Mouse (Mus musculus) embryo, embryonic 10 days (tissue): ENCODE data around the gene Rab9.

ENCODE experiments used
- DNase-seq: peaks from one replicate; pipeline ENCODE4 v3.0.0-alpha.2; 2015; ENCODE audit warnings: low spot score

The Rab9 gene

DNA sequence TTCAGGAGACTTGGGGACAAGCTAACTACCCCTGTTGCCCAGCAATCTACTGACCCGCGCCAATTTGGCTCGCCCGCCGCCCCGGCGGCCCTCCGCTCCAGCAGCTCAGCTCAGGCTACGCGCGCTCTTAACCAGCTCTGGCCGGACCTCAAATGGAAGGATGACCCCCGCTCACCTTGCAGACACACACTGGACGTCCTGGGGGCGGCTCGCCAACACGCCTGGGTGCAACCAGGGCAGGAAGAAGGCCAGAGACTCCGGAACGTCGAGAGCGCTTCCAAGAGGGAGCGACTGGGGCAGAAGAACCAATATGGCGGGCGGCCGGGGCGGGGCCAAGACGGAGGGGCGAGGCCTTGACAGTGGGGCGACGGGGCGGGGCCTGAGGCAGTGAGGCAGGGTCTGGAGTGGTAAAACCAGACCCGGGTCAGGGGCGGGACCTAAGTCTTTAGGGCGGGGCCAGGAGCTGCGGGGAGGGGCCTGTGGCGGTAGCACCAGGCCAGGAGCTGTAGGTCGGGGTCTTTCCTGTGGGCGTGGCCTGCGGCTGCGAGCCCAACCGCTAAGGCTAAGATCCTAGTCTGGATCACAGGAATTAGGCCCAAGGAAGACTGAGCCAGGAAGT is at the start of gene Rab9:
TSS of gene Rab9 (minus strand) at position 503 of the 619 bp plus-strand sequence.
- peak; percentile 89 for DNase-seq

DNA sequence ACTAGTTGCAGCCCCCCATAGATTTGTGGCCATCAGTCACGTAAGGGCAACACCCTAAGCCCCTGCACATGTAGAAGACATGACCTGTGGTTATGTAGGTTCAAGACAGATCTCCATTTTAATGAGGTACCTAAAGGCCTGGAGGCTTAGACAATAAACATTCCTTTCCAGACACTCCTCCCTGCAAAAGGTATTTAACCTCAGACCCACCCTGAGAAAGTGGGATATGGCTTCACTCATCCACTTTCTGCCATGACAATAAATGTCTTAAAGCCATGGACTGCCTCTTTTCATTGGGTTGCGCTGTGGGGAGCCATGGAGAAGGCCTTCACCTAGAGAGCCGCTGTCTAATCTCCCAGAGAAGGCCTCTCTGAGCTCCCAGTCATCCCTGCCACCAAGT is 48.5 kb upstream of the Rab9 start:
- DNase-seq, result no peak

DNA sequence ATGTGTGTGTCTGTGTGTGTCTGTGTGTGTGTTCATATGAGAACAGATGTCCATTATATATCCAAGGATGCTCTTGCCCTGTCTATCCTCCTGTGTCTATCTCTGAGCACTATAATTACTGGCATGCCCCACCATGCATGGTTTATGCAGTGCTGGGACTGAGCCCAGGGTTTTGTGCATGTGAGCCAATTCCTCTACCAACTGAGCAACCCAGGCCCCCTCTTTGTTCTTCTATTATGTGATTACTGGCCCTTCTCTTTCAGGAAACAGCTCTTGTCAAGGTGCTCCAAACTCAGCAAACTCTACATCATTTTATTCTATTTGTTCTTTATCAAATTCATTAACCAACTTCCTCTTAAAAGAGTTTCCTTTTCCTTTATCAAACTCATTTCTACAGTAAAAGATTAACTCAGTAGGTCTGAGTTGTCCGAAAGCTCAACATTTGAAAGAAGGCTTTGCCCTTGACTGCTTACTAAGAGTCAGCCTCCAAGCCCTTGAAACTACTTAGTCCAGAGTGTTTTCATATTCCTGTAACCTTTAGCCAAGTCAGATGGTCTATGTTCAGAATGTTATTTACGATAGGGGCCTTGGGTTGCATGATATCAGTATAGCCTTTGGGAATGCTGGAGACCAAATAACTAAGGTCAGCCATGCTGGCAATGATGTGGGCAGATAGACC is 46.1 kb upstream of the Rab9 start:
- no peak for DNase-seq

DNA sequence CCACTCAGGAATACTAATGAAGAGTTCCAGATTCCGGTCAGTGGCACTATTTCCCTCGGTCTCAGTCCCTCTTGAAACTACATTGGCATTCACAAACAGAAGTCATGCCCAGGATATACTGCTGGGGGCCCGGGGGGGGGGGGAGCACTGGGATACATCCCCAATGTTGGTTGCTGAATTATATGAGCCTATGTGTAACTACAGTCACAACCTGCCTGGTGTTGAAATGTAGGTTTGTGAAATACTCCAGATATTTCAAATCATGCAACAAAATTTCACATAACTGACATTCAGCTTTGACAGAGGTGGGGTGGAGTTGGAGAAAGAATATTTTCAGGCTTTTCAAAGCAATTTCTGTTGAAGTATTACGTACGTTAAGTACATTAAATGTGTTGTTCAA is 41.1 kb upstream of the Rab9 start:
- no peak for DNase-seq

DNA sequence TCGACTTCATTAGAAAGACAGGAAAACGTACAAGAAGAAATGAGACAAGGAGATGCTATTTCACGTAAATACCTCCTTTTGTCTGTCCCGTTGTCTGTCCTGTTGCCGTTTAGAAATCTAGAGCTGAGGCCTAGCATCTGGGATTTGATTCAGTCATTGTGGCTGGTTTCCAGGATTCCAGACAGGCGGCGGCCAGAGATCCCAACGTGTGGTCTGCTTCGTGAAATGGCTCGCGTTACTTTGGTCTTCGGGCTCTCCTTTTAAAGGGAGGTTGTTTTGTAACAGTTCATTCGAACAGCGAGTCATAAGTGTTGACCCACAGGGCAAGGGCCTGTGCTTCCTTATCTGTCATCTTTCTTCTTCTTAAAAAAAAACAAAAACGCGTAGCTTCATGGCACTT is 38.7 kb upstream of the Rab9 start, which contains the start of gene Tceanc:
TSS of gene Tceanc (minus strand) at position 223 of the 400 bp plus-strand sequence.
- DNase-seq, result no peak

DNA sequence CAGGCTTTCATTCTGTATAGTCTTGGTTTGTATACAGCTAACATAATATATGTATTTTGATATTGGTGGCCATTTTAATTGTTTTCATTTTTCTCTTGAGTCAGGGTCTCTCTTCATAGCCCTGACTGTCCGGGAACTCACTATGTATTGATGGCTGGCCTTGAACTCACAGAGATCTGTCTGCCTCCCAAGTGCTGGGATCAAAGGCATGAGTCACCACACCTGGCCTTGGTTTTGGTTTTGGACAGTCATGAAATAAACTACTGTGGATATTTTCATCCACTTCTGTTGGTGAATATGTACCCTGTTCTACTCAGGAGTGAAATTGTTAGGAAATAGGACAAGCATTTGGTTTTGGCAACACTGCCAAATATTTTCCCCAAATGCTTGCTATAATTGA is 37.0 kb upstream of the Rab9 start:
- no peak for DNase-seq

DNA sequence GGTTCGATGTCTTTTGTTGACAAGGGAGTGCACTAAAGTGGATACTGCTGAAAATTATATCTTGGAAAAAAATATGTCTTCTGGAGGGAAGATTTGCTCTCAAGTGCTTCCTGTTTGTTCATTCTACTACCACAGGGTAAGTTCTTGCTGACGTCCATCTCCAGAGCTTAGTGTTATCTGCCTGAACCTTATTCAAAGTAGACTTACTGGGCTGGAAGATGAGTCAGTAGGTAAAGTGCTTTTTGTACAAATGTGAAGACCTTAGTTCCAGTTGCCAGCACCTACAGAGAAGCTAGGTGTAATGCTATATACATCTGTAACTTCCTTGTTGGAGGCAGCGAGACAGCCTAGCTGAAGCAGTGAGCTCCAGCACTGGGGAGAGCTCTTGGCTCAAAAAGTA is 36.3 kb upstream of the Rab9 start:
- DNase-seq, result no peak

DNA sequence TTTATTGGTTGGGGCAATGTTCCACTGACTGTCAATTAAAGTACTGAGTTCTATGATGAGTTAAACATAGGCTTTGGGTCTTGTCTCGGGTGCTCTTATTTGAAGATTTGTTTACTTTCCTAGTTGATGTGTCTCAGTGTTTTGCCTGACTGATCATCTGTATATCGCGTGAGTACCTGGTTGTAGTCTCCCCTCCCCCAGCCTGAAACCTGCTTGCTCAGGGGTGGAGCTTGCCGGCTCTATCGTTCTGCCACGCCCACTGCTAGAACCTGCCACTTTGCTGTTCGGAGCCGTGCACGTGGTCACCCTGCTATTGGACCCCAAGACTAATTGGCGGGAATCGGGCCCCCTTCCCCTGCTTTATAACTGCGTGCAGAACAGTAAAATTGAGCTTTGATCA is 34.4 kb upstream of the Rab9 start:
- DNase-seq, result peak; percentile 14

DNA sequence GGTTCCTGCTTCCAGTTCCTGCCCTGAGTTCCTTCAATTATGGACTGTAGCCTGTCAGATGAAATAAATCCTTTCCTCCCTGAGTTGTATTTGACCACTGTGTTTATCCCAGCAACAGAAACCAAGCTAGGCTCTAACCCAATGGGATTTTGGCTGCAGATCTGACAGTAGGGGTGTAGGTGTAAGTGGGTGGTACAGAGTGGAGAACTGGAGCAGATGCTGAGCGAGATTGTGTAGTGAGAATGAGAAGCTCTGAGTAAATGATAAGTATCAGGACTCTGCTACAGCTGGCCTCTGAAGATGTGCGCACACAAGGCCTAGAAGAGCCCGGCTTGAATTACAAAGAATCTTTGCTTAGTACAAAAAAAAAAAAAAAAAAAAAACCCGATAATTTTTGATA is 32.4 kb upstream of the Rab9 start:
- no peak for DNase-seq

DNA sequence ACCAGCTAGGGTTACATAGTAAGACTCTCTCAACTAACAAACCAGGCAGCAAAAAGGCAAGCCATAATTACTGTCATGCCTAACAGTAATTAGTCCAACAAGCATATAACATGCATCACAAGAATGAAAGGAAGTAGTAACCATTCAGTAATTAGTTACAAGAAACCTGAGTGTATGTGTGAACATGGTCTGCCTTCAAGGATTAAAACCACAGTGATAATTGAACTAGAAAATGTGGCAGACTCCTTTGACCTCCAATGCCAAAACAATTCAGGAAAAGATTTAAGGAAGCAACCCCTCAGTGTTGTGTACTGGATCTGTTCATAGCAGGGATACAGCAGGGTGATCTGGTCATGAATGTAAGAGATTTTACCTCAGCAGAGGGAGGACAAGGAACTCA is 31.4 kb upstream of the Rab9 start:
- no peak for DNase-seq

DNA sequence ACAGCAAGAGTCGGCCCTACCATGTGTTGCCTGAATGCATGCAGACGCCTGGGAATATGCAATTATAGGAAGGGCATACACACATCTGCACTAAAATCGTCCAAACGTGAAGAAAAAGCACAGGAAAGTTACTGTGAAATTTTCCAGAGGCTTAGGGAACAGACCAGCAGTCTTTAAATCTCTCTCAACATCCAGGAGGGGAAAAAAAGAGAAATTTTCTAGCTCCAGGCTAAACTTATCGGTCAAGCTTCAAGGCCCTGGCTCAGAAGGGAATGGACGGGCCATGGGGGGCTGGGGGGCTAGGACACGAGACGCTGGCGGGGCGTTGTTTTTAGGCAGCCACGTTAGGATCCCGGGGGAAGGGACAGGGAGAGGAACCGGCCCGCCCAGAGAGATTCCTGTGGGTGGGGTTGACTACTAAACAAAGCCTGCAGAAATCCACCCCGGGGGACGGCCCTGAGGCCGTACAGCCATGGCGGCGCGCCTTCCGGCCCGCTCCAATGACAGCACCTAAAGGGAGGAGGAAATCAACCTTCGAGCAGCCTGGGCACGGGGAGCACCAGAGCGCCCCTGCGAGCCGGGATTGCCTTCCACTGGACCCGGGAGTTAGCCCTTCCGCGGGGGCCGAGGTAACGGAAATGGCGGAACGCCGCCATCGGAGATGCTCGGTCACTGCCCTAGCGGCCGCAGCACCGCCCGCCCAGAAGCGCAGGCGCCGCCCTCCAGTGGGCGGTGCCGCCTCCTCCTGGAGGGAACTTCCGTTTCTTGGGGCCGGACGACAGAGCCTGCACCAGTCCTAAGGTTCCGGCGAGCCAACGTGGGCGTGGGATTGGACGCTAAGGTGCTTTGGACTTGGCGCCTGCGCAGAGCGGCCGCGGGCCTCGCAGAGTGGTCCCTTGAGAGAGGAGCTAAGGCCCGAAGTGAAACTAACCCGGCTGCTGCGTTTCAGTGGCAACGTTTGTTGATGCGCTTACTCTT is 30.4 kb upstream of the Rab9 start:
- peak; percentile 95 for DNase-seq

DNA sequence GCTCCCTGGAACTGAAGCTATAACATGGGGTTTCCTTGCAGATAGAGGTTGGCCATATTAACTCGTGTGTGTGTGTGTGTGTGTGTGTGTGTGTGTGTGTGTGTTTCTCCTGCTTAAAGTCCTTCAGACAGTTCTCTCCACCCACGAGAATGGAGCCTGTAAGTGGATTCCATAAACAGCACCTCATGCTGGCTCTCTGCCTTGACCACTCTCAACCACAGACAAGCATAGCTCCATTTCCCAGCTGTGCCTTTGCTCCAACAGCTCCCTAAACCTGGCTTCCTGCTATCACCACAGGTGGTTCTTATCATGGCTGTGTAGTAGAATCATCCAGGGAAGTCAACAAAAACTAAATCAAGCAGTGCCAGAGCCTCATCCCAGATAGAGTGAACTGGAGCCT is 24.8 kb upstream of the Rab9 start:
- no peak for DNase-seq

DNA sequence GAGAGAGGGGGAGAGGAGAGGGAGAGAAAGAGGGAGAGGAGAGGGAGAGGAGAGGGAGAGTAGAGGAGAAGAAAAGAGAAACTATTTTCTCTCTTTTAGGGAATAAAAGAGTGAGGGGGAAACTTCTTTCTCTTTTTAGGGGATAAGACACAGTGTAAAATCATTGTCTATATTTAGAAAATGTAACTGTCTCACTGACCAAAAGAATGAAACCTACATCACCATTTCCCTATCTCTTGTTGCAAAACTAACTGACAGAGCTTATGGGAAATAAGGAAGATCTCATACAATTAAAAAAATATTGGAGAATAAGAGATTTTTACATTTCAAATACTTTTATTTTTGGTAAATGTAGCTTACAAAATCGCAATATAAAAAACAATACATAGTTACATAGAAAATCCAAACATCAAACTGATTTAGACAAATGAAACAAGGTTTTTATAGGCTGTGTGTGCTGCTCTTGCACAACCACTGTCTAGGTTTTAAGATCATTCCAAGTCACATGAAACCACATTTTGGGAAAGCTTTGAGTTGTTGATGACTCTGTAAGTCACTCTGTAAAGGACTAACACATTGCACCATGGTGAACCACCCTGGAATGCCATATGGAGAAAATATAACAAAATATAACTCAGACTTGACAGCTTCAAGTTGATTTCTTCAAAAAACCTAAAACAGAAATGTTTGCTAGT is 20.0 kb upstream of the Rab9 start:
- DNase-seq, result no peak

DNA sequence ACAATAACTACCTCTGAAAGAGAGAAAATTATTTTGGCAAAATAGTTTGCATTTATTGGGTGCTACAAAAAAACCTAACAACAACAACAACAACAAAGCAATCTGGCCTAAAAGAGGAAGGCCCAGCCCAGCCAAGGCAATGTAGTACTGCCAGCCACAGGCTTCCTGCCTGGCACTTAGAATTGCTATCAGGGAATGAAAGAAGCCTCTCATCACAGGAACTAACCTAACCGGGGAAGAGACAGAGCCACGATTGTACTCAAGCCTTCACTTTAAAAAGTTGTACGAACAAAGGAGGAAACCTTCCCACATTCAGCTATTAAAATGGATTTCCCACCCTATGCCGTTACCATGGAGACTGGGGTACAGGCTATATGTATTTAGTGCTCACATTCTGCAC is 18.1 kb upstream of the Rab9 start:
- DNase-seq, result no peak

DNA sequence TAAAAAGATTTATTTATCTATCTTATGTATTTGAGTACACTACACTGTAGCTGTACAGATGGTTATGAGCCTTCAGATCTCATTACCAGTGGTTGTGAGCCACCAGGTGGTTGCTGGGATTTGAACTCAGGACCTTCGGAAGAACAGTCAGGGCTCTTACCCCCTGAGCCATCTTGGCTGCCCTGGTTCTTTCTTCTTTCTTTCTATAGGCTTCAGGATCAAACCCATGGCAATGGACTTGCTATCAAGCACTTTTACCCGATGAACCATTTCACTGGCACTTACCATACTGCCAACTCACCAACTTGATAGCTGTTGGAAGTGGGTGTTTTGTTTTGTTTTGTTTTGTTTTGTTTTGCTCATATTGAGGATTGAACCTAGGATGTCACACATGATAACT is 15.4 kb upstream of the Rab9 start:
- no peak for DNase-seq

DNA sequence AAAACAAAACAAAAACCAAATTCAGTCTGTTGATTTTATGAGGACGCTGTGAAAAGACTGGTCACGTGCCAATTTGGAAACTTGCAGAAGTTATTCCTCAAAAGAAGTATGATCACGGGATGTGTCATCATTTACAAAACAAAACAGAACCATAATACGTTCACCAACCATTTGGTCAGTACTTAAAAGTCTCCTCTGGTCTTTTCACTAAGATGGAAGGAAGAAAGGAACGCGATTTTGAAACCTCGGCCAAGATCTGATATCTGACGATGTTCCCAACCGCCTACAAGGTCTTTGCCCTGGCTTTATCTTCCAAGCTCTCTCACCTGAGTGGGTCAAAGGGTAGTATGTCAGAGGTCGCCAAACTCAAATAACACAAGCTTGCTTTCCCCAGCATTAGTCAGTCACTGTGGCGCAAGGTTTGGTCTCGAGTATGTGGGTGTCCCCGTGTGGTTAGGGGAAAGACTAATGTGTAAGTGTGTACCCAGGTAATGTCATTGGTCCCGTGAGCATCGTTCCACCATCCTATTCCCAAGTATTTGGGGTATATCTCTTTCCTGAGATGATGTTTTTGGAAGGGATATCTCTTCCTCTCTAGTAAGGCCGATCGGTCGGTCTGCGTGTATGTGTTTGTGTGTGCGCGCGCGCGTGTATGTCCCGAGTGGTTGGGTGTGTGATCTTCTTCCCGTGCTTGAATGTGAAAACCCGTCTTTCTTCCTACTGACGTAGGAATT is 869 bp downstream of the Rab9 start:
- DNase-seq, result peak; percentile 5

DNA sequence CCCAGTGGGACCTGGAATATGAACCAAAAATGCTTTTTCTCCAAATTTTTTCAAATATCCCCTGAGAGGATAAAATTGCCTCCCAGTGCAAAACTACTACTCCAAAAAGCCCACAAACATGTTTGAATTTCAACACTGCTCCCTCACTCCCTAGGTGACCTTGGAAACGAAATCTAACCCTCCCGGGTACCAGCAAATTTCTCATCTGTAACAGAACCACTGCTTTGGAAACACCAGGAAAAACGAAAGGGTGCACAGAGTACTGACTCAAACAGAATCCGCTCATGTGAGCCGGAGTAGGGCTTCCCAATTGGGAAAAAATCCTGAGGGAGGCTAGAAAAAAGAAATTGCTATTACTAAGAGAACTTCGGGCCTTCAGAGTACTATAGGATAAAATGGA is 2.3 kb downstream of the Rab9 start:
- DNase-seq, result no peak

DNA sequence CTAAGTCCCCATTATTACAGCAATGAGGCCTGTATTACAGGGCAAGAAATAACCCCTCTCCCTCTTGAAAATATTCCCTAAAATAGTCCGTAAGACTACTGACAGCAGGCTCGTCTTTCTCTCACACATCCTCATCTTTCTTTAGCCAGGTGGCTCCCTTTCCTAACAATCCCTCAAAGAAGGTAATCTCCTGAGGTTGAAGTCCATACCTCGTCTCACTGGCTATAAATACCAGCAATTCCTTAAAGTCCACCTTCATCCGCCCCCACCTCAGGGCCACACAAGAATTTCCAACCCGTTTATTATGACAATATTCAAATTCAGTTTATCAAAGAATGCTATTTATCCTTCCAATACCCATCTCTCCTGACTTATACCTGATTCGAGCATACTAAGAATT is 7.1 kb downstream of the Rab9 start:
- DNase-seq, result no peak

DNA sequence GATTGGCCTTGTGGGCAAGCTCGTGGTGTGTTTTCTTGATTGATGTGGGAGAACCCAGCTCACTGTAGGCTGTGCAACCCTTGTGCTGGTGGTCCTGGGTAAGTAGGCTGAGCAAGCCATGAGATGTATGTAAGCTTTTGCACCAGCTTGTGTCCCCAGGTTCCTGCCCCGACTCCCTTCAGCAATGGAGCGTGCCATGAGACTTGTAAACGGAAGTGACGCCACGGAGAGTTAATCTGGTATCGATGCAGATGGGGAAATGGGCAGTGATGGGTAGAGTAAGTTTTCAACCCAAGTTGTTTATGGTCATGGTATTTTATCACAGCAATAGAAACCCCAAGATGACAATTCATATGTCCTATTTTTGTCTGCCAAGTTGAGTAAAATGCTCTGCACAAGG is 11.3 kb downstream of the Rab9 start:
- no peak for DNase-seq

DNA sequence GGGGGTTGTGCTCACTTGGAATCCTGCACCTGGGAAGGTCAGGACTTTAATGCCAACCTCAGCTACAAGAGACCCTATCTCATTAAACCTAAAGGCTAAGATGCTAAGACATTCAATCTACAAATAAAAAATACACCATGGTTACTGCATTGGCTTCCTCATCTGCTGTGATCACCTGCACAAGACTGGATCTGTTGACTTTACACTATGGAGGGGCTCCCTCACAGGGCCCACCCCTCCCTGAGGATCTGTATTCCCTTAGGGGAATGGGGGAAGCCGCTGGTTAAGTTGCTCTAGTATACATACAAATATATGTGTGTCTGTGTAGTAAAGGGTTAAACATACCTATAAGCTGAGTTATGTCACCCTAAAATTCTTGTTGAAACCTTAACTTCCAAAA is 24.1 kb downstream of the Rab9 start:
- no peak for DNase-seq

DNA sequence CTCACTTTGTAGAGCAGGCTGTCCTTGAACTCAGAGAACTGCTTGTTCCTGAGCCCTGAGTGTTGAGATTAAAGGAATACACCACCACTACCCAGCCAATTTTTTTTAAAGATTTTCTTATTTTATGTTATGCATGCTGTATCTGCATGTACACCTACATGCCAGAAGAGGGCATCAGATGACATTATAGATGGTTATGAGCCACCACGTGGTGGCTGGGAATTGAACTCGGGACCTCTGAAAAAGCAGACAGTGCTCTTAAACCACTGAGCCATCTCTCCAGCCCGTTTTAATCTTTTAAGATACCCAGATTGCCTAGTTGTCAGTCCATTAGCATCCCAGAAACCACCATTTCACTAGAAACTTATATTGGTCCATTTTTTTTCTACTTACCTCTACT is 25.3 kb downstream of the Rab9 start:
- no peak for DNase-seq

DNA sequence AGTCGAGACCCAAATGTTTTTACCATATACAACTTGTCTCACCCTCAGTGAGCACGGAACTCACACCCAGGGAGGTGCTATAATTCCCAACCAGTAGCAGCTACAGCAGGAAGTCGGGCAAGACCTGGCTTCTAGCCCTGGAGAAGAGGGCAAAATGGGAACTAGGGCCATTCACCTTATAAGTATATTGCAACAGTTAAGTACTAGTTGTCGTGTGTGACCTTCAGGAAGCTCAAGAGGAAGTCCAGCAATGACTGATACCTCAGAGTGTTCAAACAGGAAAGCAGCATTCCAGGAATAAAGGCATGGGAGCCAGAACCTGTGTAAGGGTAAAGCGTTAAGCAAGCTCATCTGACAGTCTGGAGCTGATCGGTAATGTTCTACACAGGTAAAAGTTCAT is 26.1 kb downstream of the Rab9 start:
- no peak for DNase-seq
